Mouse (Mus musculus) spleen, adult 2 months (tissue): Measurements from ENCODE around the gene Spocd1. TPM values are rescaled to one million over a fixed set of nuclear protein-coding genes. Genes with fewer than 3 reads are reported as not detected.

Experiments used
- DNase-seq, 2 experiments: peaks; one replicate each; pipeline versions ENCODE4 v3.0.0 to v3.0.0-alpha.2; 2012 to 2021; ENCODE audit warnings: low spot score in 2 of 2, low read depth in 1 of 2
- H3K27ac ChIP-seq: fragments of 200-500 bp; 2 replicates; pipeline ENCODE4 v1.5.1; 2012; ENCODE audit warnings: low read length, inconsistent platforms; ENCODE audit not compliant: insufficient read depth
- H3K27me3 ChIP-seq: fragments of 200-500 bp; 2 replicates; pipeline ENCODE4 v1.6.1; 2012; ENCODE audit warnings: mild to moderate bottlenecking, moderate library complexity, low read length, inconsistent platforms; ENCODE audit not compliant: control insufficient read depth, insufficient read depth
- H3K36me3 ChIP-seq: fragments of 200-500 bp; 2 replicates; pipeline ENCODE4 v1.6.1; 2012; ENCODE audit warnings: mild to moderate bottlenecking, low read length, inconsistent platforms; ENCODE audit not compliant: control insufficient read depth, insufficient read depth
- H3K4me1 ChIP-seq: fragments of 200-500 bp; 2 replicates; pipeline ENCODE4 v1.6.1; 2011; ENCODE audit warnings: inconsistent platforms; ENCODE audit not compliant: control insufficient read depth, insufficient read depth, insufficient read length
- H3K4me3 ChIP-seq: fragments of 200-500 bp; 2 replicates; pipeline ENCODE4 v1.5.1; 2011; ENCODE audit warnings: mild to moderate bottlenecking, inconsistent platforms; ENCODE audit not compliant: insufficient read depth, insufficient read length; ENCODE audit errors: extremely low read depth
- CTCF ChIP-seq: fragments of 200-500 bp; IDR thresholded peaks from 2 replicates; pipeline ENCODE4 v1.5.1; 2011; ENCODE audit warnings: mild to moderate bottlenecking, inconsistent platforms; ENCODE audit not compliant: insufficient read depth, insufficient read length, insufficient replicate concordance; ENCODE audit errors: extremely low read depth
- POLR2A ChIP-seq: fragments of 200-500 bp; IDR thresholded peaks from 2 replicates; pipeline ENCODE4 v1.6.1; 2011; ENCODE audit warnings: low read depth, low read length, inconsistent platforms
- WGBS: fragments of 180-500 bp; shearing (Covaris S2); methylation state at CpG from one replicate; pipeline ENCODE4 v1.1.7; 2018; 5-methylcytosine and 5-hydroxymethylcytosine counted together
- polyA plus RNA-seq: library from polyadenylated mRNA; depleted of rRNA; stranded (reverse); fragments of >200 nt; gene quantifications from 2 replicates; pipeline ENCODE4 v1.2.3, GENCODE M21; 2012

The Spocd1 gene
- polyA plus RNA-seq, 1 experiment, result 0.07 TPM

DNA sequence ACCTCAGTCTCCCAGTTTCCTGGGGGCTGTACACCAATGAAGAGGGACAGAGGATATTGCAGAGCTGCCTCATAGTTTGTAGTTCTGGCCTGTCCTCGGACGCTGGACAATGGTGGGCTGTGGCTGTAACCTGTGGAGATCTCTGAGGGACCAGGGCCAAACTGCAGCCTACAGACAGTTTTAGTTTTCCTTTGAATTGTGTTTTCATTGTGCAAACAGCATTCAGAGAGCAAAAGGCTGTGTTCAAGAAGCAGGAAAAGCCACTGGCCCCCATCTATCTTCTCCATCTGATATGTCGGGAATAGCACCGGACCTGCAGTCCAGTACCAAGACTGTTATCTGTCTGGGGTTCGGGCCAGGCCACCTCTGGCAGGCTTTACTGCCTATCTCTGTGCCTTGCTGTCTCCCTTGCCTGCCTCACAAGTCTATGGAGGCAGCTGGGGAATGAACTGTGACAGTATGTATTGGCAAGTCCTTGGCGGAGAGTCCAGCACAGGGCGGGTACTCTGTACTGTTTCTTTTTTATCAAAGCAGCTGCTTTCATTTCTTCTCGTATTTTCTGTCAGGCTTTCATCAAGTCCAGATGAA lies 11.9 kb upstream of the Spocd1 start:
- no peak overlapping the region for H3K27ac ChIP-seq
- H3K4me3 ChIP-seq, result no peak overlapping the region
- peaks cover 23% of the 10 kb centered on the region for H3K4me1 ChIP-seq
- no peaks in the 10 kb centered on the region for H3K27me3 ChIP-seq
- WGBS, result 86% methylated on average over 8 of the region's 8 CpGs
- DNase-seq, result no peak
- no peaks in the 10 kb centered on the region for H3K36me3 ChIP-seq
- no peak for TF ChIP-seq POLR2A
- no peak for TF ChIP-seq CTCF

DNA sequence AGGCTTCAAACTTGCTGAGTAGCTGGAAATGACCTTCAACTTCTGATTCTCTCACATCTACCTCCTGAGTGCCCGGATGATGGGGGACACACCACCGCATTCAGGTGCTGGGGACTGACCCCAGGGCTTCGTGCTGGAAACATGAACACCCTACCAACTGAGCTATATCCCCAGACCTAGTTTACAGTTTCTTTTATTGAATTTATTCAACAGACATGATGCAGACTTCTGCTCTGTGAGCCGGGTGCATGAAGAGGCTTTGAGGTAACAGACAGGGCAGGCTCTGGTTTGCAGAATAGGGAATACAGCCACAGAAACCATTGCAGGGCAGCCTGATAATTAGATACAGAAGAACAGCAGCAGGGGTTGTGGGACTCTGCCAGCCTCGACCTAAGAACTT lies 10.6 kb upstream of the Spocd1 start:
- Histone ChIP-seq H3K4me3 (no peak overlapping the region), H3K27ac (no peak overlapping the region), H3K4me1 (peaks cover 15% of the 10 kb centered on the region), H3K36me3 (no peaks in the 10 kb centered on the region), H3K27me3 (no peaks in the 10 kb centered on the region)
- no peak for DNase-seq
- TF ChIP-seq CTCF (no peak), POLR2A (no peak)
- WGBS, result 84% methylated on average over 5 of the region's 5 CpGs

GRCm38 (mm10) chr4:129918901-129919300 lies 10.1 kb upstream of the Spocd1 start:
- TF ChIP-seq POLR2A (no peak), CTCF (no peak)
- WGBS, result 68% methylated on average over 3 of the region's 3 CpGs
- Histone ChIP-seq H3K4me1 (peaks cover 12% of the 10 kb centered on the region), H3K36me3 (no peaks in the 10 kb centered on the region), H3K27me3 (no peaks in the 10 kb centered on the region), H3K4me3 (no peak overlapping the region), H3K27ac (no peak overlapping the region)
- no peak for DNase-seq

DNA sequence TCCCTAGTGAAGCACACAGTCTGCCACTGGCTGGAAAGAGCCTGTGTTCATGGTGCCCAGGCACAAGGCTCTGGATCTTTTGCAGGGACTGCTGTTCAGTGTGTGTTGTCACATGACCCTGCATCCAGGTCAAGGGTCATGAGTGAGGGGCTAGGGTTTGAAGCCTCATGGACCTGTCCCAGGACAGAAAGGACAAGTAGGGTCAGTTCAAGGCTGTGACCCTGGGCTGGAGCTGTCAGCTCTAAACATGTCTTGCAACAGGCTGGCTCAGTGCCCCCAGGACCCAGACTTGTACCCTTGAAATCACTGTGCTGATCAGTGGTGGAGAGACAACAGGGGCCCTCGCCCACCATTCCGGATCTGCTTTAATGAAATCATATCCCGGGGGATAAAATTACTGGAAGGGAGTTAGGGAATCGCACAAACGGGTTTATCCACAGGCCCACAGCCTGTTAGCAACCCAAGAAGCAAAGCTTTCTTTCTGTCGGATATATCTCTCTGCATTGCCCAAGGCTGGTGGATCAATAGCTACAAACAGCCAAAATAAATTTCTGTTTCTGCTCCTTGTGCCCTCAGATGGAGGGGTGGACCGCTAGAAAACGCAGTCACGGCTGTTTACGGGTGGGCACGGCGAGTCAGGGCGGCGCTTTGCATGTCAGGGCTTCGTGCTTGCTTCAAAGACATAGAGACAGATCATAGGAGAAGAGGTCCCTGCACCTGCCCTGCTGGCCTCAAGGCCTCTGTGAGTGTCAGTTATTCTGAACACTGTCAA lies 8.3 kb upstream of the Spocd1 start:
- peaks cover 20% of the 10 kb centered on the region; the same call in 1 of the 2 replicates for H3K4me1 ChIP-seq
- H3K36me3 ChIP-seq, result no peaks in the 10 kb centered on the region
- TF ChIP-seq CTCF, result no peak
- TF ChIP-seq POLR2A, result no peak
- no peak for DNase-seq
- H3K27ac ChIP-seq, result no peak overlapping the region
- H3K4me3 ChIP-seq, result no peak overlapping the region
- no peaks in the 10 kb centered on the region for H3K27me3 ChIP-seq
- WGBS, result 80% methylated on average over 15 of the region's 15 CpGs

- no peak for DNase-seq
- WGBS, result 54% methylated on average over 3 of the region's 3 CpGs
- Histone ChIP-seq H3K27me3 (no peaks in the 10 kb centered on the region), H3K27ac (no peak overlapping the region), H3K36me3 (no peaks in the 10 kb centered on the region), H3K4me3 (no peak overlapping the region), H3K4me1 (peaks cover 19% of the 10 kb centered on the region; the same call in 1 of the 2 replicates)
- TF ChIP-seq CTCF, result no peak
- no peak for TF ChIP-seq POLR2A
Observed at GRCm38 (mm10) chr4:129921314-129921587, 7.8 kb upstream of the Spocd1 start.

- Histone ChIP-seq H3K4me1 (peaks cover 23% of the 10 kb centered on the region; the same call in 1 of the 2 replicates), H3K36me3 (no peaks in the 10 kb centered on the region), H3K27ac (peak overlapping the region; percentile 52), H3K4me3 (no peak overlapping the region), H3K27me3 (no peaks in the 10 kb centered on the region)
- WGBS, result 44% methylated on average over 8 of the region's 8 CpGs
- DNase-seq, result no peak
- TF ChIP-seq CTCF (no peak), POLR2A (no peak)
Observed at GRCm38 (mm10) chr4:129924143-129924542, 4.9 kb upstream of the Spocd1 start.

- Histone ChIP-seq H3K27ac (peak overlapping the region; percentile 52), H3K4me3 (no peak overlapping the region), H3K36me3 (no peaks in the 10 kb centered on the region), H3K4me1 (peaks cover 23% of the 10 kb centered on the region; the same call in 1 of the 2 replicates), H3K27me3 (no peaks in the 10 kb centered on the region)
- peak in 1 of 2 experiments; percentile 29 for DNase-seq
- TF ChIP-seq POLR2A, result no peak
- no peak for TF ChIP-seq CTCF
- 15% methylated on average over 6 of the region's 6 CpGs for WGBS
Observed at GRCm38 (mm10) chr4:129924694-129925093, 4.4 kb upstream of the Spocd1 start.
